Mouse (Mus musculus) stomach, embryonic 16.5 days (tissue): ENCODE data around the gene Trim25. TPM values are rescaled to one million over a fixed set of nuclear protein-coding genes. Genes with fewer than 3 reads are reported as not detected.

Experiments used
- ATAC-seq: fragments of 200-750 bp; cut with Nextera tagmentation; 2 replicates; pipeline ENCODE4 v1.8.0; 2017; ENCODE audit warnings: moderate number of reproducible peaks, moderate TSS enrichment; ENCODE audit not compliant: insufficient read depth, low FRiP score
- H3K27ac ChIP-seq: fragments of 300-500 bp; sonication (generic); 2 replicates; pipeline ENCODE4 v1.5.1; 2014; ENCODE audit warnings: low read length
- H3K27me3 ChIP-seq: fragments of 300-500 bp; sonication (generic); 2 replicates; pipeline ENCODE4 v1.6.1; 2014; ENCODE audit warnings: low read length, control low read depth, mixed read lengths; ENCODE audit not compliant: control insufficient read depth, insufficient read depth
- H3K36me3 ChIP-seq: fragments of 300-500 bp; sonication (generic); 2 replicates; pipeline ENCODE4 v1.6.1; 2014; ENCODE audit warnings: low read length; ENCODE audit not compliant: control insufficient read depth, insufficient read depth
- H3K4me1 ChIP-seq: fragments of 300-500 bp; sonication (generic); 2 replicates; pipeline ENCODE4 v1.6.1; 2014; ENCODE audit warnings: low read length, control low read depth, mixed read lengths; ENCODE audit not compliant: control insufficient read depth, insufficient read depth
- H3K4me2 ChIP-seq: fragments of 300-500 bp; sonication (generic); 2 replicates; pipeline ENCODE4 v1.6.1; 2014; ENCODE audit warnings: low read depth, low read length, mixed read lengths
- H3K4me3 ChIP-seq: fragments of 300-500 bp; sonication (generic); replicated peaks from 2 replicates; pipeline ENCODE4 v1.5.1; 2014; ENCODE audit warnings: mild to moderate bottlenecking, low read length
- H3K9ac ChIP-seq: fragments of 300-500 bp; sonication (generic); 2 replicates; pipeline ENCODE4 v1.6.1; 2014; ENCODE audit warnings: low read length
- H3K9me3 ChIP-seq: fragments of 300-500 bp; sonication (generic); replicated peaks from 2 replicates; pipeline ENCODE4 v1.6.1; 2016; ENCODE audit warnings: low read length, control low read depth; ENCODE audit not compliant: control insufficient read depth
- WGBS: fragments of 180-500 bp; shearing (Covaris S2); extraction: QIAGEN DNeasy Blood & Tissue Kit; methylation state at CpG from one replicate; pipeline ENCODE4 v1.1.7; 2014; 5-methylcytosine and 5-hydroxymethylcytosine counted together
- polyA plus RNA-seq: library from polyadenylated mRNA; unstranded; fragments of >200 nt; fragmentation: Nextera tagmentation; extraction: Ambion mirVana; gene quantifications from 2 replicates; pipeline ENCODE4 v1.2.1, GENCODE M21; 2015

The Trim25 gene
- polyA plus RNA-seq, 1 experiment from 2014 or later, result 27.8 TPM

DNA sequence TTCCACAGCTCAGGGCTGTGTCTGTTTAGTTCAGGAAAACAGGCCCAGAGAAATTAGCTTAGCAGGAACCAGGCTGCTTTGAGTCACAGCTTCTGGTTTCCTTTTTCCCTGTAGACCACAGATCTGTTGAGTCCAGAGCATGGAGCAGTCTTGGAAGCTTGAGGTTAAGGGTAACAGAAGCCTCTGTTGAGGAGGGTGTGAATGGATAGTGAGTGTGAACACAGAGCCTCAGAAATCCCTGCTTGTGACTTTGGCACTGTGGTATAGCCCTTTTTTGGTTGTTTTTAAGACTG lies 1.3 kb downstream of the Trim25 start:
- peak overlapping the region; percentile 74 for H3K4me3 ChIP-seq
- no peaks in the 10 kb centered on the region for H3K9me3 ChIP-seq
- H3K4me2 ChIP-seq, result peak overlapping the region; percentile 70
- peaks cover 20% of the 10 kb centered on the region for H3K4me1 ChIP-seq
- peak overlapping the region; percentile 77 for H3K27ac ChIP-seq
- ATAC-seq, result no peak
- no peaks in the 10 kb centered on the region for H3K36me3 ChIP-seq
- H3K9ac ChIP-seq, result peak overlapping the region; percentile 87
- no peaks in the 10 kb centered on the region for H3K27me3 ChIP-seq

DNA sequence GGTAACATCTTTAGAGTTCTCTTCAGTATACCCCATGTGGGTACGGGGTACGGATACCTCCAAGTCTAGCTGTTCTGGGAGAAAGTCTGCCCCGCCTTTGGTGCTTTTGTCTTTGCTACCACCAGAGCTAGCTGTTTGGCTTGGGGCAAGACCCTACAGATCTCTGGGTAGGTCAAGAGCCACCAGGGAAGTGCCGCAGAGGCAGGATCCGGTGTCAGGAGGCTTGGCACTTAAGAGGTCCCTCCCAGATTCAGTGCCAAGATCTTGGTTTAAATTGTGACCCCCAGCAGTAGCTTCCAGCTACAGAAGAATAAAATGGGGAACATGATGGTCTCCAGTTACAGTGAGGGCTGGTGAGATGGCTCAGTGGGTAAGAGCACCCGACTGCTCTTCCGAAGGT lies 2.4 kb downstream of the Trim25 start:
- no peaks in the 10 kb centered on the region for H3K9me3 ChIP-seq
- peak overlapping the region; percentile 70 for H3K4me2 ChIP-seq
- H3K27ac ChIP-seq, result no peak overlapping the region
- WGBS, result 87% methylated on average over 7 of the region's 7 CpGs
- no peak for ATAC-seq
- H3K4me1 ChIP-seq, result peaks cover 20% of the 10 kb centered on the region
- H3K4me3 ChIP-seq, result peak overlapping the region; percentile 19
- H3K9ac ChIP-seq, result no peak overlapping the region
- H3K27me3 ChIP-seq, result no peaks in the 10 kb centered on the region
- no peaks in the 10 kb centered on the region for H3K36me3 ChIP-seq

DNA sequence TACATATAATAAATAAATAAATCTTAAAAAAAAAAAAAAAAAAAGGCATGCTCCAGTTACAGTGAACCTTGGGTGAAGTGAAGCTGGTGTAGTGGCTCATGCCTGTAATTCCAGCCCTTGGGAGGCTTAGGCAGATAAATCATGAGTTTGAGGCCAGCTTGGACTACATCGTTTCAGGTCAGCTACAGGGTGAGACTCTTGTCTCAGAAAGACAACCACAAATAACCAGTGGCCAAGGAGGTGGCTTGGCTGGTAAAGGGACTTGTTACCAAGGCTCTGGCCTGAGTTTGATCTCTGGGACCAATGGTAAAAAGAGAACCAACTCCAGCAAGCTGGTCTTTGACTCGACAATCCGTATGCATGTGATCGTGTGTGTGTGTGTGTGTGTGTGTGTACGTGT lies 2.9 kb downstream of the Trim25 start:
- Histone ChIP-seq H3K4me2 (peak overlapping the region; percentile 39; the same call in 1 of the 2 replicates), H3K9me3 (no peaks in the 10 kb centered on the region), H3K36me3 (no peaks in the 10 kb centered on the region), H3K9ac (no peak overlapping the region), H3K27me3 (no peaks in the 10 kb centered on the region), H3K27ac (no peak overlapping the region), H3K4me3 (0 out of 2 replicates have a peak overlapping the region, but pooled peaks have one; percentile 7), H3K4me1 (peaks cover 20% of the 10 kb centered on the region)
- WGBS, result 84% methylated on average over 5 of the region's 5 CpGs
- no peak for ATAC-seq

DNA sequence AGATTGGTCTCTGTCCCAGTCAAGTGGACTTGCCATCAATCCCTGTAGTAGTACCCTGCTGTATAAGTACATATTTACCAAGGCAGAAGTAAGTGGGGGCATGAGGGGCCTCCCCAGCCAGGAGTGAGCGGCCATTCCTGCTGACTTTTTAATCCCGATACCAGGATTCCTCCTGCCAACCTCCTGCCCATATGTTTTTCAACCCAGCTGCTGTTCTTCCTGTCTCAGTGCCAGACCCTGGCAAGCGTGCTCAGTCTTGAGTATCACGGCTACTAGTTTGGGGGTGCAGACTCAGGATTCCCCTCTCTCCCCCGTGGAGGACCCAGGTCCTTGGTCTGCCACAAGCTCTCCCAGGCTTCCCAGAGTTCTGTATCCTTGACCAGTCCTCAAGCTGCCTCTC lies 3.4 kb downstream of the Trim25 start:
- Histone ChIP-seq H3K4me2 (peak overlapping the region; percentile 39), H3K4me3 (peak overlapping the region; percentile 7; the same call in 1 of the 2 replicates), H3K36me3 (no peaks in the 10 kb centered on the region), H3K9me3 (no peaks in the 10 kb centered on the region), H3K27me3 (no peaks in the 10 kb centered on the region), H3K27ac (peak overlapping the region; percentile 61), H3K4me1 (peaks cover 20% of the 10 kb centered on the region), H3K9ac (peak overlapping the region; percentile 51; the same call in 1 of the 2 replicates)
- ATAC-seq, result no peak
- 56% methylated on average over 5 of the region's 5 CpGs for WGBS

DNA sequence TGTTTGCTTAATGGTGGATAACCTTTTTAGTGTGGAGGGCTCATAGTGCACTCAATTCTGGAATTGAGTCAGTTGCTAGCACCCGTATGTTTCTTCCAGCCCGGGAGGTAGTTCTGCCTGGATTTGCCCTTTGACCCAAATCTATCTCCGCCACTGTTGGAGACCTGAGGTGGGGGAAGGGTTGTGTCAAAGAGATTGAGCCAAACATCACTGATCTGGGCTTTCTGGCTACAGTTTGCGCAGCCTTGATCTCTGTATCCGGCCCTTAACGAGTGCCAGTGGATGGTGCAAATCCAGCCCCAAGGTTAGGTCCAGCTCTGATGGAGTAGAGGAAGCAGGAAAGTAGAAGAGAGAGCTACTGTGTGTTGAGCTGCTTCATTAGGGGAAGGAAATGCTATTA lies 3.9 kb downstream of the Trim25 start:
- peak overlapping the region; percentile 7; the same call in 1 of the 2 replicates for H3K4me3 ChIP-seq
- ATAC-seq, result no peak
- H3K9me3 ChIP-seq, result no peaks in the 10 kb centered on the region
- H3K36me3 ChIP-seq, result no peaks in the 10 kb centered on the region
- no peaks in the 10 kb centered on the region for H3K27me3 ChIP-seq
- H3K4me1 ChIP-seq, result peaks cover 20% of the 10 kb centered on the region
- H3K27ac ChIP-seq, result peak overlapping the region; percentile 61
- H3K4me2 ChIP-seq, result peak overlapping the region; percentile 39
- WGBS, result 32% methylated on average over 6 of the region's 6 CpGs
- H3K9ac ChIP-seq, result peak overlapping the region; percentile 51; the same call in 1 of the 2 replicates

DNA sequence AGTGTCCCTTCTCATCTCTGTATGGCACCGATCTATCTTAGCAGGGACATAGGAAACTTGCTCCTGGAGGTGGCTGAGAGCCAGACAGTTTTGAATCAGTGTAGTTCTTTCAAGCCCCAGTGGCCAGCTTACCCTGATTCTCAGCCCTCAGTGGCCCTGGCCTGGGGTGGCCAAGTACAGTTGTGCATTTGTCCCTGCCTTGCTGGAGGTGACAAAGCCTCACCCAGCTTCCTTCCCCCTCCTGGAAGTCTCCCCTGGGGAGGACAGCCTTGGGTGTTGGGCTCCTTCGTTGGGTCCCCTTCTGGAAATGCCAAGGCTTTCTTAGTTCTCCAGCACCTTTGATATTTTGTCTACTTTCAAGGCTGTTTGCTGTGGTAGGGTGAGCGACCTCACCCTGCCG lies 4.5 kb downstream of the Trim25 start:
- Histone ChIP-seq H3K27me3 (no peaks in the 10 kb centered on the region), H3K4me1 (peaks cover 20% of the 10 kb centered on the region), H3K9me3 (no peaks in the 10 kb centered on the region), H3K9ac (no peak overlapping the region), H3K36me3 (no peaks in the 10 kb centered on the region), H3K4me3 (no peak overlapping the region), H3K4me2 (no peak overlapping the region), H3K27ac (0 out of 2 replicates have a peak overlapping the region, but pooled peaks have one; percentile 6)
- no peak for ATAC-seq
- WGBS, result 64% methylated on average over 4 of the region's 4 CpGs

DNA sequence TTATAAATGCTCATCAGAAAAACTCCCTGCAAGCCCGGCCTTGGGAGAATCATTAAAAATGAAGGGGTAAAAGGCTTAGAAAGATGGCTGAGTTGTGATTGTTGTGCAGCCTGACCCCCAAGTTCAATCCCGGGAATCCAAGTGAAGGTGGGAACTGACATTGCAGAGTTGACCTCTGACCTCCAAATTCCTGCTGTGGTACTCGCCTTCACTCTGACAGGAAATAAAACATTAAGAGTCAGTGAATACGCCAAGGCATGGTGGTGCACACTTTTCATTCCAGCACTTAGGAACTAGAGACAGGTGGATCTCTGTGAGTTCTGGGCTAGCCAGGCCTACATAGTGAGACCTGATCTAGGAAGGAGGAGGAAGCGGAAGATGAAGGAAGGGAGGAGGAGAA lies 6.3 kb downstream of the Trim25 start:
- no peak for ATAC-seq
- H3K4me1 ChIP-seq, result peaks cover 16% of the 10 kb centered on the region
- no peak overlapping the region for H3K27ac ChIP-seq
- 64% methylated on average over 5 of the region's 5 CpGs for WGBS
- H3K9me3 ChIP-seq, result no peaks in the 10 kb centered on the region
- no peak overlapping the region for H3K4me2 ChIP-seq
- H3K4me3 ChIP-seq, result no peak overlapping the region
- H3K9ac ChIP-seq, result no peak overlapping the region
- H3K36me3 ChIP-seq, result no peaks in the 10 kb centered on the region
- H3K27me3 ChIP-seq, result no peaks in the 10 kb centered on the region

DNA sequence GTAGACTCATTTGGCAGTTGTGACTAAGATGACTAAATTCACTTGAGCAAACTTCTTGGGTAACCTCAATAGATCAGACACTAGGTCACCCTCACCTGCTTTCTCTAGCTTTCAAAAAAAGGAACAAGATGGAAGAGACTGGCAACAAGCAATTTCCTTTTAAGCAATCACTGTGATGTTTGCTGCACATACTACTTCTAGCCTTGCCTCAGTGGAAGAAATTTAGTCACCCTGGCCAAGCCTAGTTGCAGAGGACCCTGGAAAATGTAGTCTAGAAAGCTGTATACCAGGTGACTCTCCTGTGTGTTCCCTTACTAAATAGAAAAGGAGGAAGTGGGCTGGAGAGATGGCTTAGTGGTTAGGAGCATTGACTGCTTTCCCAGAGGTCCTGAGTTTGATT lies 7.2 kb downstream of the Trim25 start:
- H3K4me1 ChIP-seq, result peaks cover 13% of the 10 kb centered on the region
- no peak overlapping the region for H3K4me2 ChIP-seq
- H3K4me3 ChIP-seq, result no peak overlapping the region
- no peak overlapping the region for H3K27ac ChIP-seq
- H3K9ac ChIP-seq, result no peak overlapping the region
- 0 out of 2 replicates have a peak, but pooled peaks cover 3% of the 10 kb centered on the region for H3K36me3 ChIP-seq
- no peak for ATAC-seq
- H3K9me3 ChIP-seq, result no peaks in the 10 kb centered on the region
- H3K27me3 ChIP-seq, result no peaks in the 10 kb centered on the region

DNA sequence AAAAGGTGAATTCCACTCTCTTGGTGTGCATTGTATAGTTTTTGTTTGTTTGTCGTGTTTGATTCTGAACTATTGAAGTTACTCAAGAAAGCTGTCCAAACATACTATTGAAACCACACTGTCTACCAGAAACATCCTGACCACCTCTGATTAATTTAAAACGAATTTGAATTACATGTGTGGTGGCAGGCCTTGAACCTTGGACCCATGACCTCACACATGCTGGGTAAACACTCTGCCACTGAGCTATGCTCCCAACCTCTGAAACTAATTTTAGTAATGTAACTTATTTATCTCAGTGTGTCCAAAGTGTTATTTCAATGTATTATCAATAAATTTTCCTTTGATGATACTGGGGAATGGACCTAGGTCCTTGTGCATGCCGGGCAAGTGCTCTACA lies 8.4 kb downstream of the Trim25 start:
- peaks cover 14% of the 10 kb centered on the region; the same call in 1 of the 2 replicates for H3K36me3 ChIP-seq
- peaks cover 7% of the 10 kb centered on the region for H3K4me1 ChIP-seq
- H3K4me3 ChIP-seq, result no peak overlapping the region
- no peaks in the 10 kb centered on the region for H3K27me3 ChIP-seq
- 74% methylated on average over 3 of the region's 3 CpGs for WGBS
- H3K9ac ChIP-seq, result no peak overlapping the region
- H3K4me2 ChIP-seq, result no peak overlapping the region
- no peaks in the 10 kb centered on the region for H3K9me3 ChIP-seq
- no peak for ATAC-seq
- H3K27ac ChIP-seq, result no peak overlapping the region

DNA sequence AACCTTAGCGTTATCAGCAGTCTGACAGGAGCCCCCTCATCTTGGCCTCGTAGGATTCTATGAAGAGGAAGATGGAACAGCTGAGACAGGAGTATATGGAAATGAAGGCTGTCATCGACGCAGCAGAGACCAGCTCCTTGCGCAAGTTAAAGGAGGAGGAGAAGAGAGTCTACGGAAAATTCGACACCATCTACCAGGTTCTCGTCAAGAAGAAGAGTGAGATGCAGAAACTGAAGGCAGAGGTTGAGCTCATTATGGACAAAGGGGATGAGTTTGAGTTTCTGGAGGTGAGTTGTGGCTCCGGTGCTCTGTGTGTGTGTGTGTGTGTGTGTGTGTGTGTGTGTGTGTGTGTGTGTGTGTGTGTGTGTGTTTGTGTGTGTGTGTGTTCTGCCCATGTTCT lies 9.9 kb downstream of the Trim25 start:
- H3K4me3 ChIP-seq, result no peak overlapping the region
- no peak overlapping the region for H3K4me2 ChIP-seq
- no peak for ATAC-seq
- H3K9ac ChIP-seq, result no peak overlapping the region
- H3K27ac ChIP-seq, result no peak overlapping the region
- no peaks in the 10 kb centered on the region for H3K4me1 ChIP-seq
- H3K27me3 ChIP-seq, result no peaks in the 10 kb centered on the region
- peaks cover 16% of the 10 kb centered on the region; the same call in 1 of the 2 replicates for H3K36me3 ChIP-seq
- WGBS, result 82% methylated on average over 9 of the region's 9 CpGs
- H3K9me3 ChIP-seq, result no peaks in the 10 kb centered on the region
